Mouse (Mus musculus): Measurements from ENCODE around the gene Cpm.

- TF ChIP-seq CTCF (IDR thresholded peaks at IDR 0.05; ENCODE audit: low read depth, low read length) (no peak), POLR2A (IDR thresholded peaks at IDR 0.05; ENCODE audit: extremely low read depth, insufficient read depth, low read length) (no peak)
Observed at GRCm38 (mm10) chr10:117624655-117625497, 4.4 kb upstream of the Cpm start.

Data from liver, adult 2 months (tissue).